Mouse (Mus musculus): ENCODE data around the gene Dcn.

Gene Dcn

DNA sequence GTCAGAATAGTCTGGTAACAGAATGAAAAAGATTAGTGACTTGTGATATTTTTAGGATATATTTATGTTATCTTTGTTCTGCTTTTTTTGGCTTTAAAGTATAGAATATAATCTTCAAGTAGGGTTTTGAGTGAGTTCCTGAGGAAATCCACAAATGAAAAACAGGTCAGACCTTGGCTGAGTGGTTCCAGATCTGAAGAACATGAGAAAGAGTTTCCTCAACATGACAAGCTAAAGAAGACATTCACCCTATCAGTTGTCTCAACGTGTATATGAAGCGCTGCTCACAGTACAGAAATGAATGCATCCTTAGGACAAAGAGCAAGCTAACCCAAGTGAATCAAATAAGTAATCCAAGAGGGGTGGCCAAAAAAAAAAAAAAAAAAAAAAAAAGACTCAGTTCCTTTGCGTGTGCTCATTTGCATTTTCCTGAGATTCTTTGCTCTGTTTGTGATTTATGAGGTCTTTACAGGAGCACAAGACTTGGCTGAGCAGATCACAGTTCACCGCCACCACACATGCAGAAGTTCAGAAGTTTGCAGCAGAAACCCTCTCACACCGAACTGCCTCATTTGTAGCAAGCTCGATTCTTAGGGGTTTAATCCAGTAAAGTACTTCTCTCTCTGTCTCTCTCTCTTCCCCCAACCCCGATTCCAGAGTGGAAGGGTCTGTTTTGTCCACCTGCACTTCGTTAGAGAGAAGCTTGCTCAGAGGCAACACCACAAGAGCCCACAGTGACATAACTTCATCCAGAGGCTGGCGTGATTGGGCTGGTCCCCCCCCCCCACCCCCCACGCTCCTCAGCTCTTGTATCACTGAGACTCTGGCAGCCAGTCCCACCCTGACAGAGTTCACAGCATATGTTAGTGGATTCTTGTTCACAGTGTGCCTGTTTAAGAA, 85.8 kb downstream of the Dcn start, which contains the start of gene Lum:
TSS of gene Lum (plus strand) at position 172 of the 900 bp plus-strand sequence.
- no peak for DNase-seq

DNA sequence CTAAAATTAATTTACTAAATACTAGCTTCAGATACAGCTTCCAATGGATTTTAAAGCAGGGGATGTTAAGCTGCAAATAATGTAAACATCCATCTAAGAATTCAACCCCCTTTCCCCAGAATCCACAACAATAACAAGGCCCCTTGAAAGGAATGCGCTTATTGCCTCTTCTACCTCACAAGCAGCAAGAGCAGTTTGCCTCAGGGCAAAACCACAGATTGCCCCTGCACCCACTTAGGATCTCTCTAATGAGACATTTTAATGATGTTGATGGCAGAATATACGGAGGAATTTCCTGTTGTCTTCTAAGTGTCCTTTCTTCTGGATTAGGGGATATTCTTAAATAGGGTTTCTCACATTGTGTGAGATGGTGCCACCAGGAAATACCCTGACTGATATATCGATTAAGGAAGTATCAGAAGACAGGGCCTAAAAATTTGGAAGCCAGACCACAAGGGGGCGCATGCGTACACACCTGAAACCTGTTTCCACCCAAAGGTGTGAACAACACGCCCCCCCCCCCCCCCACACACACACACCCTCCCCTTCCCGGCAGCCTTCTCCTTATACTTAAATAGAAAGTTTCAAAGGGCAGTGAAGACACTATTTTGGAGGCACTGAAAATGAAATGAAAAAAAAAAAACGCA, 88.2 kb downstream of the Dcn start:
- DNase-seq: peak; percentile 32
